Mouse (Mus musculus) R1 (cell line): ENCODE results near the gene Hist1h2ak.

Experiments used
- DNase-seq: peaks from one replicate; pipeline ENCODE4 v3.0.0-alpha.2; 2018; ENCODE audit warnings: low read depth, low spot score

The Hist1h2ak gene

GRCm38 (mm10) chr13:21778814-21779766 is 25.5 kb upstream of the Hist1h2ak start:
- peak; percentile 94 for DNase-seq

GRCm38 (mm10) chr13:21755707-21756106 is 2.1 kb upstream of the Hist1h2ak start:
- DNase-seq = no peak

GRCm38 (mm10) chr13:21754294-21755001 is 821 bp upstream of the Hist1h2ak start:
- peak; percentile 62 for DNase-seq

GRCm38 (mm10) chr13:21753051-21753523 is 540 bp downstream of the Hist1h2ak start:
- DNase-seq = peak; percentile 58

- peak; percentile 22 for DNase-seq
These were observed 1.3 kb downstream of the Hist1h2ak start for GRCm38 (mm10) chr13:21752356-21752755.

GRCm38 (mm10) chr13:21751827-21752226 is 1.8 kb downstream of the Hist1h2ak start:
- DNase-seq = no peak

GRCm38 (mm10) chr13:21751417-21751816 is 2.2 kb downstream of the Hist1h2ak start:
- DNase-seq = no peak

GRCm38 (mm10) chr13:21750159-21751017 is 3.2 kb downstream of the Hist1h2ak start, which contains the start of gene Hist1h4k:
Gene Hist1h4k, minus strand, starts transcription at chr13:21750505.
- DNase-seq = peak; percentile 94

GRCm38 (mm10) chr13:21749387-21750158 is 4.1 kb downstream of the Hist1h2ak start:
- DNase-seq = peak; percentile 65

- DNase-seq = no peak
These were observed 8.6 kb downstream of the Hist1h2ak start for GRCm38 (mm10) chr13:21745006-21745405.

- peak; percentile 93 for DNase-seq
These were observed 18.5 kb downstream of the Hist1h2ak start, which contains the start of gene Hist1h4j for GRCm38 (mm10) chr13:21734906-21735767. Gene Hist1h4j, plus strand, starts transcription at chr13:21735064.

GRCm38 (mm10) chr13:21734010-21734905 is 19.4 kb downstream of the Hist1h2ak start:
- DNase-seq = peak; percentile 93

- peak; percentile 69 for DNase-seq
These were observed 20.2 kb downstream of the Hist1h2ak start for GRCm38 (mm10) chr13:21733466-21733865.

GRCm38 (mm10) chr13:21729544-21729943 is 24.1 kb downstream of the Hist1h2ak start:
- DNase-seq = peak; percentile 61

GRCm38 (mm10) chr13:21727948-21728572 is 25.6 kb downstream of the Hist1h2ak start:
- DNase-seq = peak; percentile 77

GRCm38 (mm10) chr13:21722993-21723836 is 30.4 kb downstream of the Hist1h2ak start:
- no peak for DNase-seq

- peak; percentile 54 for DNase-seq
These were observed 31.2 kb downstream of the Hist1h2ak start for GRCm38 (mm10) chr13:21722373-21722925.
